Mouse (Mus musculus): ENCODE results near the gene Pfkfb2. TPM values are rescaled to one million over a fixed set of nuclear protein-coding genes. Genes with fewer than 3 reads are reported as not detected.

Gene Pfkfb2
- 10 to 100 TPM; 64.4 to 69.2 TPM for total RNA-seq (2021)

GRCm38 (mm10) chr1:130729153-130729552 lies at the start of gene Pfkfb2:
Pfkfb2 (minus strand) TSS chr1:130729253.
- no peak for DNase-seq (ENCODE audit: low spot score)
- intact Hi-C loops (cut with DNase I), result no loop called here

GRCm38 (mm10) chr1:130776645-130777044 lies 47.6 kb upstream of the Pfkfb2 start:
- intact Hi-C loops (cut with DNase I), result no loop called here
- no peak for DNase-seq (ENCODE audit: low spot score)

- no peak for DNase-seq (ENCODE audit: low spot score)
- intact Hi-C loops (cut with DNase I), result no loop called here
These were observed 46.8 kb upstream of the Pfkfb2 start for GRCm38 (mm10) chr1:130775691-130776331.

GRCm38 (mm10) chr1:130775234-130775633 lies 46.2 kb upstream of the Pfkfb2 start:
- no peak for DNase-seq (ENCODE audit: low spot score)
- intact Hi-C loops (cut with DNase I), result no loop called here

DNA sequence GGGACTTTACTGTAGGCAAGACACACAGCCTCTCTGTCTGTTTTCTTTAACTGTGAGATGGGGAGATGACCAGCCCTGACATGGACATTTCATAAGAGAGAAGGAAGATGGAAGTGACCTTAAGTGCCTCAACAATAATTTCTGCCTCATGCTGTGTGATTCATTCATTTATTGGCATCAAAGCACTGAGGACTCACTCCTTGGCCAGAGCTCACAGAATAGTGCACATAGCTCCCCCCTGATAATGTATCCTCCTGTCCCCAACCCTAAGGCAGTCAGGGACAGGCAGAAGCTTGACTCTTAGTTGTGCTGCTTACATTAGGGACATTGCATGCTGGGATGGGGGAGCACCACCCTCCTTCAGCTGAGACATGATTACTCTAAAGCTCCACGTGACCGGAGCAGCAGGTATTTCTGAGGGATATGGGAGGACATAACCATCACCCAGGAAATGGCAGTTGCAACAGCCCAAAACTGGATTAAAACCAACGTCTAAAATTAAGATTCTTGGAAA lies 42.0 kb upstream of the Pfkfb2 start:
- intact Hi-C loops (cut with DNase I), result loop anchor here (5.0 kb wide), 1 partner anchor 79 kb away; no protein-coding TSS in a partner anchor
- no peak for DNase-seq (ENCODE audit: low spot score)

DNA sequence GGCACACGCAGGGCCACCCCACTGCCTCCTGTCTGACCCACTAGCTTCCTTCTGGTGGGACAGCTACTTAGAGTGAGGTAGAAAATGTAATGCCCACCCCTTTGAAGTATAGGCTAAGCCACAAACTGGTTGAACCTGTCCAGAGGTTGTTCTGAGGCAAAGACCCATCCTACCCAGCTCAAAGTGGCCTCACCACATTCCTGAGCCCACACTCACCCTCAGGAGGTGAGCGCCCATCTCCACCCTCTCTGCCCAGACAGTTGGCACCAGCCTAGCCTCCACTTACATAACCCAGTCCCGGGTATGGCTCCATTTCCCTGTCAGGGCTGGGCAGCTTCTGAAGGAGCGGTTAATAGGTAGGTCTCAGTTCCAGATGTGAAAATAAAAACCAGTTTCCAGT lies 41.4 kb upstream of the Pfkfb2 start:
- no peak for DNase-seq (ENCODE audit: low spot score)
- intact Hi-C loops (cut with DNase I), result loop anchor here (5.0 kb wide), 1 partner anchor 78 kb away; no protein-coding TSS in a partner anchor

GRCm38 (mm10) chr1:130769925-130770324 lies 40.9 kb upstream of the Pfkfb2 start:
- DNase-seq (ENCODE audit: low spot score), result no peak
- intact Hi-C loops (cut with DNase I), result loop anchor here (5.0 kb wide), 1 partner anchor 78 kb away; no protein-coding TSS in a partner anchor

DNA sequence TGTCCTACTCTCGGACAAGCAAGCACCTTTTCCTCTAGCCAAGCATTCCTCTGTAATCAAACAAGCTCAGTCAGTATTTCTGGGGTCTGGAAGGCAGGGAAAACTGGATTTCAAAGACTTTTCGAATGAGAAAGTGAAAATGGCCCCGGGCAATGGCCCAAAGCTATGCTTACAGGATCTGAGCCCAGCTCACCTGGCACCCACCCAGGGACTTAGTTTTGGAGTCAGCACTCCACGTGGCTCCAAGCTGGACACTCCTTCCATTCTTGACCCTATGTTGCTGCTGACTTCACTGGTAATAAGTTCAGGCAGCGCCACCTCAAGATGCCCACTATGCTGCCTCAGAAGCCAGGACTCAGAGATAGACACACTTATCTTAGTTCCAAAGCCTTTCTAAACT lies 38.0 kb upstream of the Pfkfb2 start:
- DNase-seq (ENCODE audit: low spot score), result no peak
- intact Hi-C loops (cut with DNase I), result no loop called here

DNA sequence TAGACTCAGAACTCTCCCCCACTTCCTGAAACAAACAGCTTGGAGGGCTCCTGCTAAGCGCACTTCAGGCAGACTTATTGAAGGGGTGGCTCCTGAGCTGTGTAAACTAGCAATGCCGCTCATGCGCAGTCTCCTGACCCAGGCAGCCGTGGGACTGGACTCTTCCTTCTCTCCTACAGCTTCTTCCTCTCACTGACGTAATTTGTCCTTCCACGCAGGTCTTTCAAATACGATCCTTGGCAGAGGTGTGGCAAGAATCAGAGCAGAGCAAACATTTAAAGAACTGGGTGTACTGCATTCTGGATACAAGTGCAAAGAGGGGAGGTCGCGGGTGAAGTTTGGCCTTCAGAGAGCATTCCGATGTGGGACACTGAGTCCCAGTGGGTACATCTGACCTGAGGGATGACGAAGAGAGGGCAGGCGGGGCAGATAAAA lies 35.0 kb upstream of the Pfkfb2 start:
- intact Hi-C loops (cut with DNase I), result no loop called here
- no peak for DNase-seq (ENCODE audit: low spot score)

GRCm38 (mm10) chr1:130762045-130762760 lies 33.1 kb upstream of the Pfkfb2 start:
- intact Hi-C loops (cut with DNase I), result no loop called here
- no peak for DNase-seq (ENCODE audit: low spot score)

DNA sequence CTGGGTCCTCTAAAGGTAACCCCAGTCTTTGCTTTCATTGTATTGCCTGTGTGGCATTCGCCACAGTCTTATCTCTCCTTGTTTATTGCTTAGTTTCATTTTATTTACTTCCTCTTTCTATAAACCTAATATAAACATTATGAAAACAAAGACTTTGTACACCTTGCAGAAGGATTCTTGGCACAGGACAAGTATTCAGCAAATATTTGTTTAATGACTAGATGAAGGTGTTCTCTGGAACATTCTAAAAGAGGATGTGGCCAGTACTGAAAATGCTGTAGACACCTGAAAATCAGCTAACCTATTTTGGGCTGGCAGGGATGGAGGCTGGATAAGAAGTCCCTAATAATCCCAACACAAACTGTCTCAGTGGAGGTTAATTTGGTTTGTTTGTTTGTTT lies 32.5 kb upstream of the Pfkfb2 start:
- intact Hi-C loops (cut with DNase I), result no loop called here
- DNase-seq (ENCODE audit: low spot score), result no peak

DNA sequence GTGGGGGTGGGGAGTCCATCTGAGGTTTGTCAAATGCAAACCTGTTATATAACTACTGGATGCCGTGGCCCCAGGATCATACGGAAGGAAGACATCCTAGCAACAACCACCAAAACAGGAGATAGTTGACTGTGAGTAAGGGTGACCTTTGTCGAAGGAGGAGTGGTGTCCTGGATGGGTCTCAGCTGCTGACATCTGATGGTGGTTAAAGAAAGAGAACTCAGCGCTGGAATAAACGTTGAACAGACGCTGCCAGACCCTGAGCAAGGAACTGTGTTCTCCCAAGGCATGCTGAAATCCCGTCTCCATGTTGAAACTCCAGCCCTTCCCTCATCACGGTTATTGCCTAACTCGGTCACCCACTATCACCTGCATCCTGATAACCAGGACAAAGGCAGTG lies 30.6 kb upstream of the Pfkfb2 start:
- intact Hi-C loops (cut with DNase I), result no loop called here
- DNase-seq (ENCODE audit: low spot score), result no peak

- intact Hi-C loops (cut with DNase I), result no loop called here
- no peak for DNase-seq (ENCODE audit: low spot score)
These were observed 17.8 kb upstream of the Pfkfb2 start for GRCm38 (mm10) chr1:130746819-130747218.

DNA sequence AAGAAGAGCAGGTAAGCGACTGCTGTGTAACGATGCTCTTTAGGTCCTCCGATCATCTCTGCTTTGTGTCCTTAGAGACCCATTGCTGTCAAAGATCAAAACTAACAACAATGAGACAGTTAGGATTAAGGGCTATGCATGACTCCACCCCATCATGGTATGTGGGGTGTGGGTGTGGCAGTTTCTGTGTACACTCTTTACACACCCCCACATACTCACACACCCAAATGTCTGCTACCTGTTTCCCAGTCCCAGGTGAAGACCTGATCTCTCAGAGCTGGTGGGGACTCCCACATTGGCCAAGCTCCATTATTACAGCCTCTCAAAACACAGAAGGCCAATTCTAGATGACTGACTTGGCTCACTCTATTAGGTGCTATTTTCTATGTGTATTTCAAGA lies 16.5 kb upstream of the Pfkfb2 start:
- intact Hi-C loops (cut with DNase I), result no loop called here
- DNase-seq (ENCODE audit: low spot score), result no peak

DNA sequence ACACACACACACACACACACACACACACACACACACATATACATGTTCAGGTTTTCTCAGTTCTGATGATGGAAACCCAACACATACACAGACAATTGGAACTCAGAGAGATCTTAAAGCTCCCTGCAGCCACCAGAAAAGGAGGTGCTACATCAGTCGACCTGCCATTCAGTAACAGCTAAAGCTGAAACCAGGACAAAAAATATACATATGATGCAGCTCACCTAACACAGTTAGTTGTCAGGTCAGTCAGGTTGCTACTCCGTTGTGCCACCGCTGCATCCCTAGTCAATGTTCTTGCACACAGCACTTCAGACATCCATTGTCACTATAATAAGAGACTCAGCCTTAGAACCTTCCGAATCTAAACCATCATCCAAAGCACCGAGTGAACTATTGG lies 15.9 kb upstream of the Pfkfb2 start:
- no peak for DNase-seq (ENCODE audit: low spot score)
- intact Hi-C loops (cut with DNase I), result no loop called here

DNA sequence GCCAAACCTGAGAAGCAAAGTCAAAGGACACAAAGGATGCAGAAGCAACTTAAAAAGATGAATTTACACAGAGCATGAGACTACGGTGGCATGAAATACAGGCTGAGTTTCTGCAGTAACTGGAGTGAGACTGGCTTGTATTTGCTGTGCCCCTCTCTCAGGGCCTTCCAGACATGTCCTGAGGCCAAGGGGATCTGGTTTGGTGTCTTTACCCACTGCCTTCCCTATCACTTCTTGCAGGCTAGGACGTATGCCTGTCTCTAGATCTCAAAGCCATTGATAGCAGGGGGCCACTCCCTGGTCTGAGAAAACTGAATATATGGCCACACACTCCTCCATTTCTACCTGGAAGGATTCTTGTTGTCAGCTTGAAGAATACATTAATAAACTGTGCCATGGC lies 15.2 kb upstream of the Pfkfb2 start:
- intact Hi-C loops (cut with DNase I), result no loop called here
- no peak for DNase-seq (ENCODE audit: low spot score)

- DNase-seq (ENCODE audit: low spot score), result no peak
- intact Hi-C loops (cut with DNase I), result no loop called here
These were observed 14.7 kb upstream of the Pfkfb2 start for GRCm38 (mm10) chr1:130743775-130744174.

GRCm38 (mm10) chr1:130742201-130742600 lies 13.1 kb upstream of the Pfkfb2 start:
- no peak for DNase-seq (ENCODE audit: low spot score)
- intact Hi-C loops (cut with DNase I), result no loop called here

DNA sequence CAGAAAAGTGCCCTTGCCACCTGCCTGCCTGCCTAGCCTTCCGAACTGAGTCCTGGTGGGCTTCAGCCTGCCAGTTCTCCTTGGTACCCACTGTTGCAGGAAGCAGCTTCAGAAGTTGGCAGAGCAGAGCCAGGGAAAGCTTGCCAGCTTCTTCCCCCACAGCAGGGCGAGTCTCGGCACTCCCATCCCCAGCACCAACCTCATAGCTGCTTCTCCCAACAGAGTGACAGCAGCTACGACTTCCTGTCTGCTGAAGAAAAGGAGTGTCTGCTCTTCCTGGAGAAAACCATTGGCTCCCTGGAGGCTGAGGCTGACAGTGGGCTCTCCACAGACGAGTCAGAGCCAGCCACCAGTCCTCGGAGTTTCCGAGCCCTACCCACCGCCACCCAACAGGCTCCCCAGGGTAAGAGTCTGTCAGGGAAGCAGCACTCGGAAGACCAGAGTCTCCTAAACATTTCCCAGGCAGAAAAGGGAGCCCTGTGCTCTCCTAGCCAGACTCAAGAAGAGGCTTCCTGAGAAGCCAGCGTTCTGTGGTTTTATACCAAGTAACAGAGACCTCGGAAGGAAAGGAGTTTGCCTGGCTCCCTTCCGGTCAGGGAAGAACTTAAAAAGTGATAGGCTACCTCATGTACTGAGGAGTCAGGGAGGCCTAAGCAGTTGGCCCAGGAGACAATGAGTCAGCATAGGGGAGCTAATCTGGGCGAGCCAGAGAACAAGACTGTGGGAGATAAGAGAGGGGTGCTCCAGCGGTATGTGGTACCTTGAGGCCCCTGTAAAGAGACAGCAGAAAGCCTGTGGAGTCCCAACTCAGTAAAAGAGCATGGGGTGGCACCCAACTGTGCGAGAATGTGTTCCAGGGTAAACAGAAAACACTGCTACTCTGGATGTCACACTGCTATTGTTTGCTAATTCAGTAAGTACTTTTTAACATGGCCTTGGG lies 12.0 kb upstream of the Pfkfb2 start:
- DNase-seq (ENCODE audit: low spot score), result no peak
- intact Hi-C loops (cut with DNase I), result no loop called here

- intact Hi-C loops (cut with DNase I), result no loop called here
- DNase-seq (ENCODE audit: low spot score), result no peak
These were observed 11.2 kb upstream of the Pfkfb2 start for GRCm38 (mm10) chr1:130740227-130740648.
